Mouse (Mus musculus): ENCODE measurements around the gene Gm49486. TPM values are rescaled to one million over a fixed set of nuclear protein-coding genes. Genes with fewer than 3 reads are reported as not detected.

The Gm49486 gene
- polyA plus RNA-seq, 1 experiment from 2014 or later: 0.73 TPM

DNA sequence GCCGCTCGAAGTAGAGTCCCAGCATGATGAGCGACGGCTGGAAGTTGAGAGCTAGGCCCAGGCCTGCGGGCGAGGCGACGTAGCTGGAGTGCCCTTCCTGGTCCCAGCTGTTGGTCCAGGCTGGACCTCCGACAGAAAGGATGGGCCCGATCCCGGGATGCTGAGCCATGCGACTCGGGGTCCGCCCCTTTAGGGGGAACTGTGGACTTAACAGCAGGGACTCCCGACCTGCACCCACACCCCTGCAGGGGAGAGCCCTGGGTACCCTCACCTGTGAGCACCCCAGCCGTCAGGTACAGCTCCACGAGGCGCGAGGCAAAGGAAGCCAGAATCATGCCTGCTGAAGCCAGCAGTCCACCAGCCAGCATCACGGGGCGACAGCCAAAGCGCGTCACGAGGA lies 23.4 kb downstream of the Gm49486 start:
- Histone ChIP-seq H3K4me1 (replicated peaks) (peaks cover 13% of the 10 kb centered on the region), H3K4me3 (peak overlapping the region; percentile 45), H3K4me2 (peak overlapping the region; percentile 84), H3K9ac (peak overlapping the region; percentile 64), H3K36me3 (peaks cover 10% of the 10 kb centered on the region; the same call in 1 of the 2 replicates), H3K9me3 (replicated peaks) (no peaks in the 10 kb centered on the region), H3K27me3 (peaks cover 36% of the 10 kb centered on the region), H3K27ac (no peak overlapping the region)
- ATAC-seq (replicated peaks; ENCODE audit: insufficient number of reproducible peaks, insufficient read depth, low FRiP score, low read depth): no peak
- 32% methylated on average over 24 of the region's 24 CpGs for WGBS

DNA sequence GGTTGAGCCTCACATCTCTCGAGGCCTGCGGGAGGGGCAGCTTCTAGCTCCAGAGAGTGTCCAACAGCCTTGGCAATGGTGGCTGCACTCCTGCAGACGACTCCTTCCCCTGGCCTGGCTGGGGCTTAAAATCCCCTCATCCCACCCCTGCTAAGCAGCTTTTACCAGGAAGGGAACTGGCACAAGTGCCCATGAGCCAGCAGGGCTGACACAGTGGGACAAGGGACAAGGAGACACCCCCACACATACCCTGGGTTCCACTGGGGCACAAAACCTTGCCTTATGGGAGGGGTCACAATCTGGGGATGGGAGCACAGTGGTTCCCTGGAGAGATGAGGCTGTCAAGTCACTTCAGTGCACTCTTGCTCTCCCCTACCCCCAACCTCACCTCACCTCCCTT lies 25.5 kb downstream of the Gm49486 start, which contains the start of gene Slc16a8:
TSS of gene Slc16a8 (minus strand) at position 101 of the 400 bp plus-strand sequence.
- no peak within 1 kb of the TSS for H3K9ac ChIP-seq
- H3K27ac ChIP-seq: no peak within 1 kb of the TSS
- no peak within 1 kb of the TSS for H3K4me2 ChIP-seq
- H3K27me3 ChIP-seq: peaks cover 47% of the 10 kb centered on the region
- H3K36me3 ChIP-seq: no peaks in the 10 kb centered on the region
- H3K4me1 ChIP-seq (replicated peaks): peaks cover 13% of the 10 kb centered on the region
- ATAC-seq (replicated peaks; ENCODE audit: insufficient number of reproducible peaks, insufficient read depth, low FRiP score, low read depth): no peak
- 39% methylated on average over 3 of the region's 3 CpGs for WGBS
- H3K9me3 ChIP-seq (replicated peaks): no peaks in the 10 kb centered on the region
- H3K4me3 ChIP-seq: no peak within 1 kb of the TSS

DNA sequence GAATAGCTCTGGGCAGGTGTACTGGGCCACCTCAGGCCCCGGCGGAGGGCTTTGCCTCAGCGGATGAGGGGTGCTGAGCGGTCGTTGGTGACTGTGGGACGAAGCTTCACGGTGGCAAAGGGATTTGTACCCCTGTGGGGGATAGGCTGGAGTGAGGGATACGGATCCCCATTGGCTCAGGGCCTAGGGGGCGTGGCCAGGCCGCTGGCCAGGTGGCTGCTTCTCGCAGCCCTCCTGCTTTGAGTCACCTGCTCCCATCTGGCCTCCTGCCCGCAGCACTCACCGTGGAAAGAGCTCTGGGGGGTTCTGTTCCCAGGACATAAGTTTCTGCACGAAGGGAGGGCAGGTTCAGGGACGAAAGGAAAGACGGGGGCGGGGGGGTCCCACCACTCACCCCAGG lies 29.3 kb downstream of the Gm49486 start:
- no peak for ATAC-seq (replicated peaks; ENCODE audit: insufficient number of reproducible peaks, insufficient read depth, low FRiP score, low read depth)
- 25% methylated on average over 17 of the region's 17 CpGs for WGBS
- H3K27ac ChIP-seq: no peak overlapping the region

DNA sequence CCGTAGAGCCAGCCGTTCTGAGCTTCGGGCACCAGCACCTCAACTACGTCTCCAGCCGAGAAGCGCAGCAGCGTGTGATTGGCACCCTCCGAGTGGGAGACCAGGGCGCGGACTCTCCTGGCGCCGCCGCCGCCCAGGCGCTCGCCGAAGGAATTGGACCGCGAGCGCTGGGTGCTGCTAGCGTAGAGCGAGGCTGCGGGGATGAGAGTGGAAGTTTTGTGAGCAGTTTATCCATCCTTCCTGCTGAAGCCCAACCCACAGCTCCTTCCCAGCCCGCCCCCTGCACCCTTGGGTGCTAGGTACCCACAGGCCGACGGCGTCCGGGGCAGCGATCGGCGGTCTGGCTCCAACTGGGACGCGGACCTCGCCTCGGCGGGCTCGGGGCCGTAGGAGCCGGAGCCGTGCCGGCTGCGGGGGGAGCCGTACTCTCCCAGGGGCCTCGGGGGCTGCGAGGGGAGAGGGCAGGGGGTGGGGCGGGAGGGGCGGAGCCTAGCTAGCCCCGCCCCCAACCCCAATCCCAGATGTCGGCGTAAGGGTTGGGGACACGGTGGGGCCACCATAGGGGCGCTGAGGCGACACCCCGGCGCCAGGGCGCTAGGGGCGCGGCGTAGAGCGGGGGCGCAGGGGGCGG lies 32.0 kb downstream of the Gm49486 start:
- H3K4me3 ChIP-seq: peak overlapping the region; percentile 70
- H3K9ac ChIP-seq: peak overlapping the region; percentile 75
- H3K27ac ChIP-seq: peak overlapping the region; percentile 60
- H3K27me3 ChIP-seq: peaks cover 46% of the 10 kb centered on the region
- peak overlapping the region; percentile 100 for H3K4me2 ChIP-seq
- under 1% methylated on average over 60 of the region's 62 CpGs for WGBS
- peak; percentile 59 for ATAC-seq (replicated peaks; ENCODE audit: insufficient number of reproducible peaks, insufficient read depth, low FRiP score, low read depth)
- H3K9me3 ChIP-seq (replicated peaks): no peaks in the 10 kb centered on the region
- peaks cover 21% of the 10 kb centered on the region for H3K4me1 ChIP-seq (replicated peaks)
- H3K36me3 ChIP-seq: no peaks in the 10 kb centered on the region

More for the DNA sequence above, 29.3 kb downstream of the Gm49486 start:
- no peaks in the 10 kb centered on the region for H3K36me3 ChIP-seq
- peaks cover 21% of the 10 kb centered on the region for H3K4me1 ChIP-seq (replicated peaks)
- H3K4me2 ChIP-seq: no peak overlapping the region
- peaks cover 62% of the 10 kb centered on the region for H3K27me3 ChIP-seq
- no peak overlapping the region for H3K4me3 ChIP-seq
- no peak overlapping the region for H3K9ac ChIP-seq
- H3K9me3 ChIP-seq (replicated peaks): no peaks in the 10 kb centered on the region

DNA sequence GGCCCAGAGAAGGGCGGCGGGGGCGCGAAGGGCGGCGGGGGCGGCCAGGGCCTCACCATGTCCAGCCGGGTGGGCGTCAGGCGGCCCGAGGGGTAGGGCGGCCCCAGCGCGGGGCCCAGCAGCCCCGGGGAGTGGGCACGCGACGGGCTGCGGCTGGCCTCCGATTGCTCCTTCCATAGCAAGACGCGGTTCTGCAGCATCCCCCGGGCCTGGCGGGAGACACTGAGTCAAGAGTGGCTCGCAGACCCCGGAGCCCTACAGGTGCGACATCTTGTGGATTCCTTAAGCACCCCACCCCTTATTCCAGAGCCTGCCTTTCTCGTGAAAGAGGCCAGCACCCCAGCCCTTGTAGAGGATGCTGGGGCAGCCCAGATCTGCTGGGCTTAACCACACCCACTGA lies 32.6 kb downstream of the Gm49486 start:
- H3K36me3 ChIP-seq: no peaks in the 10 kb centered on the region
- peaks cover 46% of the 10 kb centered on the region for H3K27me3 ChIP-seq
- ATAC-seq (replicated peaks; ENCODE audit: insufficient number of reproducible peaks, insufficient read depth, low FRiP score, low read depth): peak; percentile 23; the same call in 1 of the 2 replicates
- H3K4me3 ChIP-seq: peak overlapping the region; percentile 70
- H3K9me3 ChIP-seq (replicated peaks): no peaks in the 10 kb centered on the region
- WGBS: 0% methylated on average over 28 of the region's 28 CpGs
- H3K9ac ChIP-seq: peak overlapping the region; percentile 75
- peak overlapping the region; percentile 60 for H3K27ac ChIP-seq
- peak overlapping the region; percentile 100 for H3K4me2 ChIP-seq
- H3K4me1 ChIP-seq (replicated peaks): peaks cover 21% of the 10 kb centered on the region

DNA sequence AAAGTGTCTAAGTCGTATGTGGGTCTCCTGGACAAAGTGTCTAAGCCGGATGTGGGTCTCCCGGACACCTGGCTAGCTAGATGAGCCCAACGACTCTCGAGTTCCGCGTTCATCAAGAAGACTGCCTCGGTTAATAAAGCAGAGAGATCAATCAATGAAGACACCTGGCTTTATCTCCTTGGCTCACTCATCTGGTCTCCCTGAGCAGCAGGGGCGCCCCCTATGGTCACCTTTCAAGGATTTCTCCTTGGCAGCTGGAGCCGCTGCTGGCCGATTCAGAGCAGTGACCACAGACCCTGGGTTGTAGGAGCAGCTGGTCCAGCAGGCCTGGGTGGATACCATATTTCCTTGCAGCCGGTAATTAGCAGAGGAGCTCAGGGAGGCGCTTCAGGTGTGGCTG lies 33.2 kb downstream of the Gm49486 start:
- Histone ChIP-seq H3K27me3 (peaks cover 49% of the 10 kb centered on the region), H3K4me2 (peak overlapping the region; percentile 100), H3K4me1 (replicated peaks) (peaks cover 21% of the 10 kb centered on the region), H3K27ac (peak overlapping the region; percentile 60; the same call in 1 of the 2 replicates), H3K36me3 (no peaks in the 10 kb centered on the region), H3K4me3 (peak overlapping the region; percentile 70), H3K9me3 (replicated peaks) (no peaks in the 10 kb centered on the region), H3K9ac (0 out of 2 replicates have a peak overlapping the region, but pooled peaks have one; percentile 75)
- no peak for ATAC-seq (replicated peaks; ENCODE audit: insufficient number of reproducible peaks, insufficient read depth, low FRiP score, low read depth)
- WGBS: 21% methylated on average over 13 of the region's 13 CpGs

DNA sequence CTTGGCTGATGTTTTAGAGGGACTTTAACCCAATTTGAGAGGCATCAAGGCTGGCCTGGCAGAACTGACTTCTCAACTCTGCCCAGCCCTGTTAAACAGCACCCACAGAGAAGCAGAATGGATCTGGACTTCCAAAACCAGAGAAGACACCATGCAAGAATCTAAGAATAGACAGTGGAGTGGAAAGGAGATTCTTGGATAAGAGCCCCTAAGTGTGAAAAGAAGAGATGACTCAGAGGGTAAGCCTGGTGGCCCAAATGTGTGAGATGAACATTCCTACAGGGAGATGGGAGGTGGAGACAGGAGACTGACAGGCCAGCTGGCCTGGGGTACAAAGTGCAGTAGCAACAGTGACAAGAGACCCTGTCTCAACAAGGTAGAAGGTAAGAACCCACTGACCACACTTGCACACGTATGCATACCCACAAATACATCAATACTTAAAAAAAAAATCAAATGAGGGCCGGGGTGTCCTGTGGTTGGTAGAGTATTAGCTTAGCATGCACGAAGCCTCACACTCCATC lies 33.7 kb downstream of the Gm49486 start:
- peaks cover 21% of the 10 kb centered on the region for H3K4me1 ChIP-seq (replicated peaks)
- H3K9ac ChIP-seq: no peak overlapping the region
- 82% methylated on average over 3 of the region's 3 CpGs for WGBS
- H3K36me3 ChIP-seq: no peaks in the 10 kb centered on the region
- H3K4me2 ChIP-seq: peak overlapping the region; percentile 100; the same call in 1 of the 2 replicates
- no peak for ATAC-seq (replicated peaks; ENCODE audit: insufficient number of reproducible peaks, insufficient read depth, low FRiP score, low read depth)
- H3K27ac ChIP-seq: 0 out of 2 replicates have a peak overlapping the region, but pooled peaks have one; percentile 60
- H3K27me3 ChIP-seq: peaks cover 49% of the 10 kb centered on the region
- peak overlapping the region; percentile 70; the same call in 1 of the 2 replicates for H3K4me3 ChIP-seq
- H3K9me3 ChIP-seq (replicated peaks): no peaks in the 10 kb centered on the region

DNA sequence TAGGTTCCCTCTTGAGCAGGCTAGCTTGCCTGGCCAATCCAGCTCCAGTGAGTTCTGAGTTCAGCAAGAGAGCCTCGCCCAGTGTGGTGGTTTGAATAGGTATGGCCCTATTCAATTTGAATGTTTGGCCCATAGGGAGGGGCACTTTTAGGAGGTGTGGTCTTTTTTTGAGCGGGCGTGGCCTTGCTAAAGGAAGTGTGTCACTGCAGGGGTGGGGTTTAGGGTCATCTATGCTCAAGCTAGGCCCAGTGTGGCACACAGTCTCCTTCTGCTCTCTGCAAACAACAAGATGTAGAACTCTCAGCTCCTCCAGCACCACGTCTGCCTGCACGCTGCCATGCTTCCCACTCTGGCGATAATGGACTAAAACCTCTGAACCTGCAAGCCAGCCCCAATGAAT lies 34.5 kb downstream of the Gm49486 start:
- peaks cover 21% of the 10 kb centered on the region for H3K4me1 ChIP-seq (replicated peaks)
- no peaks in the 10 kb centered on the region for H3K9me3 ChIP-seq (replicated peaks)
- H3K4me2 ChIP-seq: no peak overlapping the region
- no peak overlapping the region for H3K4me3 ChIP-seq
- ATAC-seq (replicated peaks; ENCODE audit: insufficient number of reproducible peaks, insufficient read depth, low FRiP score, low read depth): no peak
- no peak overlapping the region for H3K27ac ChIP-seq
- H3K27me3 ChIP-seq: peaks cover 44% of the 10 kb centered on the region
- H3K36me3 ChIP-seq: no peaks in the 10 kb centered on the region
- no peak overlapping the region for H3K9ac ChIP-seq
- 90% methylated on average over 6 of the region's 6 CpGs for WGBS

DNA sequence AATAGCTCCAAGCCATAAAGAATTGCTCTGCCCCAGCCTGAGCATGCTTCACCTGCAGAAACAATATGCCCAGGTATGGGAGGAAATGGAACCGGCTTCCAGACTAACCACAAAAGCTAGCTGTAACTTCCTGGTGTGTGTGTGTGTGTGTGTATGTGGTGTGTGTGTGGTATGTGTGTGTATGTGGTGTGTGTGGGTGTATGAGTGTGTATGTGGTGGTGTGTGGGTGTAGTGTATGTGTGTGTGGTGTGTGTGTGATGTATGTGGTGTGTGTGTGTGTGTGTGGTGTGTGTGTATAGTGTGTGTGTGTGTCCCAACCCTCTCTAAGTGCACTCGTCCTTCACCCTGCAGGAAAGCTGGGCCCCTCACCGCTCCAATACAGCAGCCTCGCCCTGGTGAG lies 36.2 kb downstream of the Gm49486 start:
- Histone ChIP-seq H3K4me1 (replicated peaks) (peaks cover 25% of the 10 kb centered on the region), H3K36me3 (no peaks in the 10 kb centered on the region), H3K4me3 (no peak overlapping the region), H3K27ac (no peak overlapping the region), H3K9ac (no peak overlapping the region), H3K4me2 (no peak overlapping the region), H3K9me3 (replicated peaks) (no peaks in the 10 kb centered on the region), H3K27me3 (peaks cover 36% of the 10 kb centered on the region)
- no peak for ATAC-seq (replicated peaks; ENCODE audit: insufficient number of reproducible peaks, insufficient read depth, low FRiP score, low read depth)
- WGBS: 72% methylated on average over 4 of the region's 4 CpGs

DNA sequence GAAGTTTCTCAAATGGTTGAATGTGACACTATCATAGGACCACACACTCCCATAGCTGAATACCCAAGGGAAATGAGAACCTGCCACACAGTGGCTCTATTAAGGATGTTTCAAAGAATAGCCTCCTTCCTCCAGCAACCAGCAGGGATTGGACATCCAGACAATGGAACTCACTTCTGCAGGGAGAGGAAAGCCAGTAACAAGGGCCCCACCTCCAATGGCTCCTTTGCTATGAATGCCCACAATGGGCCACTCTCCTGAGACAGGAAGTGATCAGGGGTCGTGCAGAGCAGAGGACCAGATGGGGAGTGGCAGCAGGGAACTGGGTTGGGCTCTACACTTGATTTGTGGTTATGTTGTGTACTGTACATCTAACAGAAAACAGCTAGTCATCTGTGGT lies 39.3 kb downstream of the Gm49486 start:
- Histone ChIP-seq H3K9me3 (replicated peaks) (no peaks in the 10 kb centered on the region), H3K36me3 (no peaks in the 10 kb centered on the region), H3K4me3 (no peak overlapping the region), H3K4me1 (replicated peaks) (peaks cover 13% of the 10 kb centered on the region), H3K27ac (no peak overlapping the region), H3K9ac (no peak overlapping the region), H3K4me2 (no peak overlapping the region), H3K27me3 (peaks cover 12% of the 10 kb centered on the region)
- no peak for ATAC-seq (replicated peaks; ENCODE audit: insufficient number of reproducible peaks, insufficient read depth, low FRiP score, low read depth)
- WGBS: 13% methylated on average over 1 of the region's 1 CpGs

DNA sequence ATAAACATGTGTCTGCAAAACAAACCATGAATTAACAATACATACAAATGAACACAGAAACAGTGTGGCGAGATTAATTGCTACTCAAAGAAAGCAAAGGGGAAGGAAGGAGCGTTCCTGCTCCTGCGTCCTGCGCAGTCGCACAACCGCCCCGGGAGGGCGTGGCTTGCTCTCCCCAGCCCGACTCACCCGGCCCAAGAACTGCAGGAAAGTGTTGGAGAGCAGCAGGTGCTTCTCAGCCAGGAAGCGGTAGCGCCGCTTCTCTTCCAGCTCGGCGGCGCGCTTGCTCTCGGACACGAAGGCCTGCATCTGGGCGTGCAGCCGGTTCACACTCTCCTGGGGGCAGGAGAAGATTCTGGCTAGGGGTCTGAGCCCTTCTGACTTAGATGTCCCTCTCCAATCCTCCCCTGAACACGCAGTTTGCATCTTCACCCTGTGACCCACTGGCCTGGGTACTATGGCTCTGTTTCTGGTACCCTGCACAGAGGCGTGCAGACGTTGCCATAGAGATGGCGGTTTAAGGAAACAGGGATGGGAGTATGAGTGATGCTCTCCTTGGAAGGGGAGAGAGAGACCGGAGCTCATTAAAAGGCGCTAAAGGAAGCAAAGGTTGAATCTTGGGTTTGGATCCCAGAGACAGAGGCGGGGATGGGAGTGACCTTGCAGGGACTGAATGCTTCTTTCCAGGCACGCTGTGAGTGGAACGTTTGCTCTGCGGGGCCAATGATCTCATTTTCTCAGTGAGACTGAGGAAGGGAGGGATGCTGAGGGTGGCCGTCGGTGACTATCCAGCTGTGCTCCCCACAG lies 41.3 kb downstream of the Gm49486 start:
- Histone ChIP-seq H3K4me2 (peak overlapping the region; percentile 93), H3K36me3 (no peaks in the 10 kb centered on the region), H3K4me3 (peak overlapping the region; percentile 48), H3K27me3 (peaks cover 8% of the 10 kb centered on the region), H3K4me1 (replicated peaks) (peaks cover 13% of the 10 kb centered on the region), H3K9ac (peak overlapping the region; percentile 55), H3K9me3 (replicated peaks) (no peaks in the 10 kb centered on the region), H3K27ac (peak overlapping the region; percentile 71)
- peak; percentile 61; the same call in 1 of the 2 replicates for ATAC-seq (replicated peaks; ENCODE audit: insufficient number of reproducible peaks, insufficient read depth, low FRiP score, low read depth)
- 3% methylated on average over 33 of the region's 33 CpGs for WGBS
